Mouse (Mus musculus) embryonic facial prominence, embryonic 10.5 days (tissue): ENCODE results near the gene Ren1. TPM values are rescaled to one million over a fixed set of nuclear protein-coding genes. Genes with fewer than 3 reads are reported as not detected.

Experiments
- DNase-seq: peaks from one replicate; pipeline ENCODE4 v3.0.0-alpha.2; 2017; ENCODE audit warnings: low spot score
- H3K27ac ChIP-seq: fragments of 300-500 bp; sonication (generic); replicated peaks from 2 replicates; pipeline ENCODE4 v1.5.1; 2016; ENCODE audit warnings: mild to moderate bottlenecking
- H3K27me3 ChIP-seq: fragments of 300-500 bp; sonication (generic); replicated peaks from 2 replicates; pipeline ENCODE4 v1.6.1; 2016; ENCODE audit warnings: low read depth, mild to moderate bottlenecking; ENCODE audit not compliant: poor library complexity, severe bottlenecking
- H3K36me3 ChIP-seq: fragments of 300-500 bp; sonication (generic); replicated peaks from 2 replicates; pipeline ENCODE4 v1.6.1; 2016; ENCODE audit warnings: mild to moderate bottlenecking, moderate library complexity
- H3K4me1 ChIP-seq: fragments of 300-500 bp; sonication (generic); 2 replicates; pipeline ENCODE4 v1.6.1; 2016
- H3K4me3 ChIP-seq: fragments of 300-500 bp; sonication (generic); 2 replicates; pipeline ENCODE4 v1.5.1; 2016; ENCODE audit warnings: mild to moderate bottlenecking, moderate library complexity
- H3K9me3 ChIP-seq: fragments of 300-500 bp; sonication (generic); 2 replicates; pipeline ENCODE4 v1.6.1; 2016; ENCODE audit warnings: mild to moderate bottlenecking
- WGBS: fragments of 180-500 bp; shearing (Covaris S2); methylation state at CpG from one replicate; pipeline ENCODE4 v1.1.7; 2016; 5-methylcytosine and 5-hydroxymethylcytosine counted together
- polyA plus RNA-seq: library from polyadenylated mRNA; unstranded; fragments of >200 nt; fragmentation: Nextera tagmentation; extraction: Ambion mirVana; gene quantifications from 2 replicates; pipeline ENCODE4 v1.2.1, GENCODE M21; 2016

The Ren1 gene
- polyA plus RNA-seq, 1 experiment from 2014 or later = not detected

DNA sequence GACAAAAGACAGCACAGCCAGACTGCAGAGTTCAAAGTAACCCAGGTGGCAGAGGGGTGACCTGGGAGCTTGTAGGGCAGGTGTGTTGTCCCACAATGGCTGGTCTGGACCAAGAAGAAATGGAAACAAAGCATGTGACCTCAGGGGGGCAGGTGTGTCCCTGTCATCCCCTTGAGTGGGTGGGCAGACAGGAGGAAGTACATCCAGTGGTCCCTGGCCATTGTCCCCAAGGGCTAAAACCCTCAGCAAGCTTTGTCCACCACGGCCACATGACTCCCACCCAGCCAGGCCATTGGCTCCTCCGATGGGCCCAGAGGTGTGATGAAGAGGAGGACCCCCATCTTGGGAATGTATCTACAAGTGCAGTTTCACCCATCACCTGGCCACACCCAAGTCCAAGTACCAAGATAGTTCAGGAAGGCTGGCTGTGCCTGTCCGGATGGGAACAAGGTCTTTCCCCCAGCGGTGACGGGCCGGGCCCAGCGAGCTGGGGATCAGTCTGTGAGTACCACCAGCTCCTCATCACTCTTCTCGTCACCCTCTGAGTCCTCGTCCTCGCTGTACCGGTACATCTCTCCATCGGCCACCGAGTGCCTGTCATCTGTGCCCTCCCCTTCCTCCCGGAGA, 33.0 kb downstream of the Ren1 start:
- no peaks in the 10 kb centered on the region for H3K9me3 ChIP-seq
- peak overlapping the region; percentile 76; the same call in 1 of the 2 replicates for H3K27ac ChIP-seq
- no peak for DNase-seq
- peaks cover 50% of the 10 kb centered on the region for H3K4me1 ChIP-seq
- H3K36me3 ChIP-seq = peaks cover 55% of the 10 kb centered on the region
- H3K27me3 ChIP-seq = no peaks in the 10 kb centered on the region
- WGBS = 94% methylated on average over 14 of the region's 14 CpGs
- no peak overlapping the region for H3K4me3 ChIP-seq

DNA sequence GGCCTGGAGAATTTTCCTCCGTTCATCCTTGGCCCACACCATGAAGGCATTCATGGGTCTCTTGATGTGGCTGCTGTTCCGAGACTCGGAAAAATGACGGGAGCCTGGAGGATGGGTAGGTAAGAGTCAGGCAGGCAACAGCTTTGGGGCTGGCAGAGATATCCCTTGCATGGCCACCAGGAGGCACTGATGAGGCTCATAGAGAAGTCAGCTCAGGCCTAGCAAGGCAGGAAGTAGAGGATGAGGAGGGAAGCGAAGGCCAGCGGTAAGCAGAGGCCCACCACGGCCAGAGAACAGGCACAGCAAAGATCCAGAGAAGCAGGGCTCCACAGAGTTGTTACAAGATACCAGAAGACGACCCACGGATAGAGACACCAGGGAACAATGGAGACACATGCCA, 35.2 kb downstream of the Ren1 start:
- Histone ChIP-seq H3K4me1 (peaks cover 45% of the 10 kb centered on the region), H3K36me3 (peaks cover 78% of the 10 kb centered on the region), H3K4me3 (peak overlapping the region; percentile 22), H3K9me3 (no peaks in the 10 kb centered on the region), H3K27ac (peak overlapping the region; percentile 77), H3K27me3 (no peaks in the 10 kb centered on the region)
- peak; percentile 84 for DNase-seq
- WGBS = 36% methylated on average over 9 of the region's 9 CpGs

DNA sequence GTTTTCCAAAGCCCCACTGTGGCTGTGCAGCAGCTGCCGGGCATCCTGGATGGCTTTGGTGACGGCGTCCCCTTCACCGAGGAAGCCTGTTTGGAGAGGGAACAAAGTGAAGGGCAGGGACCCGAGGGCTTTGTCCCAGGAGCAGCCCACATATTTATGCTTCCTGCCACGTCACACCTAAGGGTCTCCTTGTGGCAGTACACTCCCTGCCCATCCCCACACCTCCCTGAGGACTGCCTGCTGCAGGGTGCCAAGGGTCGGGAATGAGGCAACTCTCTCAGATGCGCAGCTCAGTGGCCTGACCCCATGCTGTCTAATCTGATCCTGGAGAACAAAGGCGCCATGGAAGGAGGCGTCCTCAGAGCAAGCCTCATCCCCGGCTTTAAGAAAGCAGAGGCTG, 35.9 kb downstream of the Ren1 start:
- Histone ChIP-seq H3K4me3 (peak overlapping the region; percentile 22; the same call in 1 of the 2 replicates), H3K4me1 (peaks cover 43% of the 10 kb centered on the region), H3K9me3 (no peaks in the 10 kb centered on the region), H3K27me3 (no peaks in the 10 kb centered on the region), H3K27ac (peak overlapping the region; percentile 77), H3K36me3 (peaks cover 85% of the 10 kb centered on the region)
- no peak for DNase-seq
- WGBS = 46% methylated on average over 11 of the region's 11 CpGs

DNA sequence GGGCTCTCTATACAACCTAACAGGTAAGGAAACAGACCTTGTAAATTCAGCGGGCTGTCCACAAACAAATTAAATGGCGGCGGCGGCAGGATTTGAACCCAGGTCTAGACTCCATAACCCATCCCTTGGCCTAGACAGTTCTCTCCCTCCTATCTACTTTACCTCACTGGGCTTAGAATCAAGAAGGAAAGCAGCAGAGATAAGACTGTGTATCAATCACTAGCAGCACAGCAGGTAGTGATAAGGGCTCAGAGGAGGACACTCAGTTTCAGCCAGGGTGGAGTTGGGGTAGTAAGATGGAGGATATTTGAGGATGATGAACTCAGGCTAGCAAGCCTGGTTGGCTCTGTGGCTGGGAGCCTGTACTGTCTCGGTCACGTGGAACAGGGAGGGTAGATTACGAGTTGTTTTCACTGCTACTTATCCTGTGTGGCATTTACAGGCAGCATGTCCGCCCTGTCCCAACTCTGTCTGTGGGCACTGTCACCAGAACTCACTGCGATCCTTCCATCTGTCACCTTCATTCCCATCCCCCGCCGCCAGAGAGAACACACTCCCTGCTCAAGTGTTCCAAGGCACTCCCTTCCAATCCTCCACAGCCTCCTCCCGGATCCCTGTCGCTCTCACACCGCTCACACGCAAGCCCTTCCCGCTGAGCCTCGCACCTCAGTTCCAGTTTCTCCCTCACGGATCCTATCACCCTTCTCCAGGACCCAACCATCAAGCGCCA, 37.4 kb downstream of the Ren1 start:
- Histone ChIP-seq H3K4me3 (no peak overlapping the region), H3K27me3 (no peaks in the 10 kb centered on the region), H3K9me3 (0 out of 2 replicates have a peak, but pooled peaks cover 6% of the 10 kb centered on the region), H3K27ac (no peak overlapping the region; the same call in 1 of the 2 replicates), H3K4me1 (peaks cover 35% of the 10 kb centered on the region), H3K36me3 (peaks cover 100% of the 10 kb centered on the region)
- WGBS = 67% methylated on average over 19 of the region's 19 CpGs
- no peak for DNase-seq

DNA sequence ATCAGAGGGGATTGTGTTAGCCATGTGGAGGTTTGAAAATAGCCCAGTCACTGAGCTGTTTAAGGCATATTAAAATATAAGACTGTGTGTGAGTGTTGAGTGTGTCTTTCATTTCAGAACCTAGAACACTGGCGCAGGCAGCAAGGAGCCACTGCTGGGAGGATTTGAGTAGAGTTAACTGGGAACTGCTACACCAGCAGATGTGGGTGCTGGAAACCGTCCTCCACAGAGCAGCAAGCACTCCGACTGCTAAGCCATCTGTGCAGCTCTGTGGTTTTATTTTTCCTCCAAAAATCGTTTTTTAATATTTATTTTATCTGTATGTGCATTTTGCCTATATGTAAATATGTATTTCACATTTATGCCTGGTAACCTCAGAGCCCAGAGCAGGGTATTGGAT, 44.4 kb downstream of the Ren1 start:
- no peak for DNase-seq
- H3K4me1 ChIP-seq = peaks cover 42% of the 10 kb centered on the region
- H3K27me3 ChIP-seq = 0 out of 2 replicates have a peak, but pooled peaks cover 8% of the 10 kb centered on the region
- no peak overlapping the region for H3K4me3 ChIP-seq
- WGBS = 74% methylated on average over 4 of the region's 4 CpGs
- H3K9me3 ChIP-seq = 0 out of 2 replicates have a peak, but pooled peaks cover 6% of the 10 kb centered on the region
- peaks cover 42% of the 10 kb centered on the region for H3K36me3 ChIP-seq
- no peak overlapping the region for H3K27ac ChIP-seq

DNA sequence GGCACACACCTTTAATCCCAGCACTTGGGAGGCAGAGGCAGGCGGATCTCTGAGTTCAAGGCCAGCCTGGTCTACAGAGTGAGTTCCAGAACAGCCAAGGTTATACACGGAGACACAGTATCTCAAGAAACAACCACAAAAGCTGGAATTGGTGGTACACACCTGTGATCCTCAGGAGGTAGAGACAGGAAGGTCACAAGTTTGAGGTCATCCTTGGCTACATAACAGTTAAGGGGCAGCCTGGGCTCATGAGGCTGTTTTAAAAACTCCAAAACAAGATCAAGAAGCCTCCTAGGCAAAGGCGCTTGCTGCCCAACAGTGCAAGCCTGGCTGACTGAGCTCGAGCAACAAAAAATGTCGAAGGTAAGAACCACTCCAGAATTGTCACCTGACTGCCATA, 46.4 kb downstream of the Ren1 start:
- no peak overlapping the region for H3K27ac ChIP-seq
- peaks cover 22% of the 10 kb centered on the region for H3K36me3 ChIP-seq
- WGBS = 91% methylated on average over 5 of the region's 5 CpGs
- H3K4me1 ChIP-seq = peaks cover 56% of the 10 kb centered on the region
- DNase-seq = no peak
- H3K27me3 ChIP-seq = peaks cover 14% of the 10 kb centered on the region; the same call in 1 of the 2 replicates
- 0 out of 2 replicates have a peak, but pooled peaks cover 3% of the 10 kb centered on the region for H3K9me3 ChIP-seq
- no peak overlapping the region for H3K4me3 ChIP-seq

DNA sequence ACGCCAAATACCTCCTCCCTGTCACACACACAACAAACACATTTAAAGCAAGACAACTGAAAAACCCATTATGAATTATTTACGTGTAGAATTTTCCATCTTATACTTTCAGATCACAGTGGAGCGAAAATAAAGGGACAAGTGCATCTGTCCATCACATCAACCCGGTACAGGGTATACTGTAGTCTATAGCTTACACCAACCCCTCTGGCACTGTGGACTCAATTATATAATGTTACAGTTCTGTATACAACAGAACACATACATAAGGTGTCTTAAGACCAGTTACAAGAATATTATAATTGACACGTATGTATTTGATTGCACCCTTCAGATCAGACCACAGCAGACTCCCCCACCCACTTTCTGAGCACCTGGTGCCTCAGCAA, 46.8 kb downstream of the Ren1 start:
- Histone ChIP-seq H3K27me3 (peaks cover 14% of the 10 kb centered on the region; the same call in 1 of the 2 replicates), H3K4me3 (peak overlapping the region; percentile 19; the same call in 1 of the 2 replicates), H3K36me3 (peaks cover 18% of the 10 kb centered on the region), H3K9me3 (no peaks in the 10 kb centered on the region), H3K4me1 (peaks cover 56% of the 10 kb centered on the region), H3K27ac (peak overlapping the region; percentile 85)
- 71% methylated on average over 5 of the region's 5 CpGs for WGBS
- DNase-seq = no peak

DNA sequence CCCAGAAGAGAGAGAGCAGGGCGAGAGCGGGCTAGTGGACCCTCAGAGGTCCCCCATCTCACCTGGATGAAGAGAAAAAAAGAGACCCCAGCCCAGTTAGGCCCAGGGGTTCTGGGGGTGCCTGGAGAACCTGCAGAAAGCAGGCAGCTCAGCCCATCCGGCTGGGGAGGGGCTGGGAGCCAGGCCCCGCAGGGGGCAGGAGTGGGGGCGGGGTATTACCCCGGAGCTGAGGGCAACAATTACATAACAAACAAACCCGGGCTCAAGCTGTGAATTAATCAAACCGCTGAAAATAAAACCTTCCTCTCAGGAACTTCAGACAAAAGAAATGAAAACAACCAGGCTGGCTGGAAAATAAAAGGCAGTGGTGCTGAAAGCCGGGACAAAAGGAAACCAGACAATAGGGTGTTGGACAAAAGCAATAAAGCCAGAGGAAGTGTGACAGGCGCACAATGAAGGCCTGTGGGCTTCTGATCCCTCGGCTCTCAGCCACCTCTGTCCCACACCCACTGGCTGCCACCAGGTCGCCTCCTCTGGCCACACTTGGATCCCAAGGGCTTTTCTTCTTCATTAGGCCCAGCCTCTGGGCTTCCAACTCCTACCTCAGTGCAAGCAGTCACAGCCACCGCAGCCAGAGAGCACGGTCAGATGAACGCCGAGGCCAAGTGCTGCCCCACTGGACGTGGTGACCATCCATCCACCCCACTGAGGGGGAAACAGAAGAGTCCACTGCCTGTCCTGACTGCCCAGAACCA, 47.4 kb downstream of the Ren1 start:
- WGBS = 12% methylated on average over 17 of the region's 17 CpGs
- H3K4me3 ChIP-seq = peak overlapping the region; percentile 19
- DNase-seq = peak; percentile 52
- H3K27me3 ChIP-seq = peaks cover 14% of the 10 kb centered on the region; the same call in 1 of the 2 replicates
- H3K27ac ChIP-seq = peak overlapping the region; percentile 85
- H3K4me1 ChIP-seq = peaks cover 56% of the 10 kb centered on the region
- H3K36me3 ChIP-seq = peaks cover 13% of the 10 kb centered on the region
- no peaks in the 10 kb centered on the region for H3K9me3 ChIP-seq

DNA sequence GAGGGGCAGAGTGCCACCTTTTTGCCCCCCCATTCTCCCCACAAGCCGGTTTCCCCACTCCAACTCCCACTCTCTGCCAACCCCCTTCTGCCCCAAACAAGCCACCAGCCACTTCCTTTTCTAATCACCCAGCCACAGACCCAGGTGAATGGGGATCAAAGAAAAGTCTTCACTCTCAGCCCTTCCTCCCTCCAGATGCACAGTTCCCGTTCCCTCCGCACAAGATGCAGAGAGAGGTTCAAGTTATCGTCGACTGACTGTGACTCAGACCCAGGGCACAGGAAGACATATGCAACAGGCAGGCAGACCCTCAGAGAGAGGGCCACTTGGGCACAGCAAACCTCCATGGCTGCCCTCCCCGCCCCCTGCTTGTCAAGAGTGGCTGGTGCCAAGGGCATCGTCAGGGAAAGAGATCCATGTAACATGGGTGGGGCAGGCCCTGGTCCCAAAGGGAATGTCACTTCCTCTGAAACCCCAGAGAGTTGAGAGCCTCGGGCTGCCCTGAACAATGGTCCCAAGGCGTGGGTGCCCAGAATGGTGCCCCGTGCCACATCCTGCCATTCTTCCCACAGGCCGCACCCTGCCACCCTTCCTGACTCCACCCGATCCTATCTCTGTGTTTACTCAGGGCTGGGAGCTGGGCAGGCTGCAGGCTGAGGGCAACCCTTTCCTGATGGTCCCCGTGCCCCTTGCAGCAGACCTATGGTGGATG, 49.9 kb downstream of the Ren1 start:
- Histone ChIP-seq H3K27me3 (peaks cover 14% of the 10 kb centered on the region; the same call in 1 of the 2 replicates), H3K27ac (no peak overlapping the region; the same call in 1 of the 2 replicates), H3K36me3 (peaks cover 8% of the 10 kb centered on the region), H3K9me3 (no peaks in the 10 kb centered on the region), H3K4me1 (peaks cover 46% of the 10 kb centered on the region), H3K4me3 (no peak overlapping the region)
- no peak for DNase-seq
- WGBS = 82% methylated on average over 13 of the region's 13 CpGs

DNA sequence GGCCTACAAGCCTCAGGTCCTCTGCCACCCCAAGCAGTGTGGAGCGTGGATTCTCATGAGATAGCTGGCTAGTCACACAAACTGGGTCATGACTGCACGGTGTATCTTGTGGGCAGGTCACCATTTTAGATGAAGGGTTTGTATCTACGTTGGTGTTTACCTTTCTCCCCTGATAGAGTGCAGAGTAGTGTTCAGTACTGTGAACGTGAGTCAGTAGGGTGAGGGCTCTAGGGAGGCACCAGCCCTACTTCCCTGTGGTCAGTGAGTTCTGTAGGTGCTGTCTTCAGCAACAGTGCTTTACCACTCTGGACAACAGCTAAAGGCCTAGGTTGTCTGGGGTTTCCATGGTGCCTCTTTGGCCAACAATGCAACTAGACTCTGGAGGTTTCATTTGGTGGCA, 53.7 kb downstream of the Ren1 start:
- no peak overlapping the region for H3K4me3 ChIP-seq
- H3K9me3 ChIP-seq = no peaks in the 10 kb centered on the region
- H3K27me3 ChIP-seq = peaks cover 10% of the 10 kb centered on the region; the same call in 1 of the 2 replicates
- peaks cover 48% of the 10 kb centered on the region for H3K4me1 ChIP-seq
- H3K27ac ChIP-seq = no peak overlapping the region
- H3K36me3 ChIP-seq = peaks cover 11% of the 10 kb centered on the region; the same call in 1 of the 2 replicates
- DNase-seq = no peak
- 90% methylated on average over 4 of the region's 4 CpGs for WGBS

DNA sequence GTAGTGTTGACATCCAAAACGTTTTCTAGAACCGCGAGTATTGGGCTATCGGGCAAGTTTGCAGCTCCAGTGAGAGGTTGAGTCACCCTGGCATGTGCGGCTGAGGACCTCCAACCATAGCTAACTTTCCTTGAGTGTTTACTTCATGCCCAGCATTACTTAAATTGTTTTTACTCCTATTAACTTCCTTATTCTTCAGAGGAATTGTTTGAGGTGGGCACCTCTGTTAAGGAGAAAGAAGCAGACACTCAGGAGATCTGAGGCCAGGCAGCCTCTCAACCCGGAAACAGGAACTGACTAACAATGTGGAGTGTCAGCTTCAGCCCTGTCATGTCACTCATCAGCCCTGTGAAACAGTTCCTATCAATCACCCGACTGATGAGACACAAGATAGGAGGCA, 56.3 kb downstream of the Ren1 start:
- H3K36me3 ChIP-seq = peaks cover 11% of the 10 kb centered on the region; the same call in 1 of the 2 replicates
- peaks cover 53% of the 10 kb centered on the region for H3K4me1 ChIP-seq
- WGBS = 80% methylated on average over 7 of the region's 7 CpGs
- no peaks in the 10 kb centered on the region for H3K27me3 ChIP-seq
- H3K9me3 ChIP-seq = no peaks in the 10 kb centered on the region
- no peak overlapping the region for H3K4me3 ChIP-seq
- no peak for DNase-seq
- H3K27ac ChIP-seq = peak overlapping the region; percentile 82; the same call in 1 of the 2 replicates

DNA sequence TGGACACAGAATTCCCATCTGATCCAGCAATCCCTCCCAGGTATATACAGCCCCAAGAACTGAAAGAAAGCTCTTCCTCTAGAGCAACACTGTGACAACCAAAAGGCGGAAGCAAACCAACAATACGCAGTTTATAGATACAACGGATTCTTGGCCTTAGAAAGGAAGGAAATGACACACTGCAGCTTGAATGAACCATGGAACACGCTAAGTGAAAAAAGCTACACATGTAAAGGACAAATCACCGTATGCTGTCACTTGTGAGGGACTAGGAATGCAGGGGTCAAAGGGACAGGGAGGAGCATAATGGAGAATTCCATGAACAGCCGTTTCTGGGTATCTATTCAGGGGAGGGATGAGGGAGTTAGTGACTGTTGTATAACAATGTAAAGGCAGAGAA, 57.1 kb downstream of the Ren1 start:
- Histone ChIP-seq H3K4me1 (peaks cover 62% of the 10 kb centered on the region), H3K36me3 (peaks cover 11% of the 10 kb centered on the region; the same call in 1 of the 2 replicates), H3K27me3 (no peaks in the 10 kb centered on the region), H3K27ac (peak overlapping the region; percentile 82; the same call in 1 of the 2 replicates), H3K9me3 (no peaks in the 10 kb centered on the region), H3K4me3 (no peak overlapping the region)
- DNase-seq = no peak
- 47% methylated on average over 6 of the region's 6 CpGs for WGBS
